Mouse (Mus musculus): ENCODE data around the gene Calm2. TPM values are rescaled to one million over a fixed set of nuclear protein-coding genes. Genes with fewer than 3 reads are reported as not detected.

Gene Calm2
- total RNA-seq, 2 experiments from 2014 or later = 180 to 209 TPM

GRCm38 (mm10) chr17:87459750-87460668 is 13.3 kb upstream of the Calm2 start:
- peak; percentile 27 for DNase-seq (ENCODE audit: low spot score)

GRCm38 (mm10) chr17:87458911-87459749 is 12.4 kb upstream of the Calm2 start:
- DNase-seq (ENCODE audit: low spot score) = peak; percentile 58

GRCm38 (mm10) chr17:87457961-87458360 is 11.2 kb upstream of the Calm2 start:
- no peak for DNase-seq (ENCODE audit: low spot score)

GRCm38 (mm10) chr17:87454121-87454520 is 7.4 kb upstream of the Calm2 start:
- no peak for DNase-seq (ENCODE audit: low spot score)

- no peak for DNase-seq (ENCODE audit: low spot score)
Measured at GRCm38 (mm10) chr17:87453336-87453735, 6.6 kb upstream of the Calm2 start.

GRCm38 (mm10) chr17:87448881-87449280 is 2.1 kb upstream of the Calm2 start:
- DNase-seq (ENCODE audit: low spot score) = no peak

- no peak for DNase-seq (ENCODE audit: low spot score)
Measured at GRCm38 (mm10) chr17:87448339-87448738, 1.6 kb upstream of the Calm2 start.

- no peak for DNase-seq (ENCODE audit: low spot score)
Measured at GRCm38 (mm10) chr17:87447612-87448200, 971 bp upstream of the Calm2 start.

GRCm38 (mm10) chr17:87445917-87446766 is 593 bp downstream of the Calm2 start:
- peak; percentile 45 for DNase-seq (ENCODE audit: low spot score)

GRCm38 (mm10) chr17:87445337-87445916 is 1.3 kb downstream of the Calm2 start:
- DNase-seq (ENCODE audit: low spot score) = no peak

GRCm38 (mm10) chr17:87444763-87445162 is 2.0 kb downstream of the Calm2 start:
- DNase-seq (ENCODE audit: low spot score) = no peak

GRCm38 (mm10) chr17:87441537-87441936 is 5.2 kb downstream of the Calm2 start:
- no peak for DNase-seq (ENCODE audit: low spot score)

- DNase-seq (ENCODE audit: low spot score) = no peak
Measured at GRCm38 (mm10) chr17:87439441-87439840, 7.3 kb downstream of the Calm2 start.

- DNase-seq (ENCODE audit: low spot score) = no peak
Measured at GRCm38 (mm10) chr17:87433929-87434328, 12.8 kb downstream of the Calm2 start.

- DNase-seq (ENCODE audit: low spot score) = no peak
Measured at GRCm38 (mm10) chr17:87432743-87433142, 14.0 kb downstream of the Calm2 start.

- DNase-seq (ENCODE audit: low spot score) = no peak
Measured at GRCm38 (mm10) chr17:87432314-87432713, 14.4 kb downstream of the Calm2 start.

- DNase-seq (ENCODE audit: low spot score) = no peak
Measured at GRCm38 (mm10) chr17:87429431-87429830, 17.3 kb downstream of the Calm2 start.

- DNase-seq (ENCODE audit: low spot score) = no peak
Measured at GRCm38 (mm10) chr17:87427511-87427910, 19.2 kb downstream of the Calm2 start, which contains the start of gene Stpg4. Gene Stpg4 (minus strand): TSS chr17:87427741.

GRCm38 (mm10) chr17:87418082-87418481 is 28.7 kb downstream of the Calm2 start:
- DNase-seq (ENCODE audit: low spot score) = no peak

GRCm38 (mm10) chr17:87406646-87407045 is 40.1 kb downstream of the Calm2 start:
- no peak for DNase-seq (ENCODE audit: low spot score)
